Mouse (Mus musculus): ENCODE results near the gene Tectb.

GRCm38 (mm10) chr19:55207746-55208538, 27.4 kb downstream of the Tectb start:
- TF ChIP-seq CTCF (IDR thresholded peaks at IDR 0.05; ENCODE audit: borderline replicate concordance, insufficient read depth, low read depth, low read length) (no peak), POLR2A (IDR thresholded peaks at IDR 0.05; ENCODE audit: borderline replicate concordance, insufficient read depth, low read length) (no peak)

Data from cerebellum, adult 2 months (tissue).